Mouse (Mus musculus) frontal cortex, postnatal 36 days (tissue): ENCODE measurements around the gene Fpgs.

ENCODE experiments used
- DNase-seq, 2 experiments: peaks; one replicate each; pipeline ENCODE4 v3.0.0; 2022; ENCODE audit warnings: low spot score in 2 of 2

Fpgs gene

GRCm38 (mm10) chr2:32700966-32701743 lies 2.8 kb downstream of the Fpgs start:
- DNase-seq: no peak

GRCm38 (mm10) chr2:32699680-32700079 lies 4.3 kb downstream of the Fpgs start:
- no peak for DNase-seq

- DNase-seq: no peak
Observed at GRCm38 (mm10) chr2:32694691-32695090, 9.3 kb downstream of the Fpgs start.

GRCm38 (mm10) chr2:32693823-32694411 lies 10.0 kb downstream of the Fpgs start:
- peak; percentile 94 for DNase-seq

- no peak for DNase-seq
Observed at GRCm38 (mm10) chr2:32693282-32693681, 10.7 kb downstream of the Fpgs start.

- no peak for DNase-seq
Observed at GRCm38 (mm10) chr2:32692496-32692895, 11.4 kb downstream of the Fpgs start.

GRCm38 (mm10) chr2:32691041-32691440 lies 12.9 kb downstream of the Fpgs start:
- no peak for DNase-seq

GRCm38 (mm10) chr2:32689420-32689819 lies 14.5 kb downstream of the Fpgs start:
- peak; percentile 89 to 92 for DNase-seq

GRCm38 (mm10) chr2:32687562-32687961 lies 16.4 kb downstream of the Fpgs start:
- no peak for DNase-seq

- DNase-seq: no peak
Observed at GRCm38 (mm10) chr2:32686640-32687039, 17.3 kb downstream of the Fpgs start.

- no peak for DNase-seq
Observed at GRCm38 (mm10) chr2:32685807-32686206, 18.1 kb downstream of the Fpgs start.

GRCm38 (mm10) chr2:32684681-32685428 lies 19.1 kb downstream of the Fpgs start:
- DNase-seq: no peak

GRCm38 (mm10) chr2:32683701-32684100 lies 20.2 kb downstream of the Fpgs start:
- DNase-seq: no peak

- no peak for DNase-seq
Observed at GRCm38 (mm10) chr2:32682721-32683417, 21.1 kb downstream of the Fpgs start.

GRCm38 (mm10) chr2:32681754-32682153 lies 22.2 kb downstream of the Fpgs start:
- DNase-seq: no peak

GRCm38 (mm10) chr2:32680961-32681650 lies 22.8 kb downstream of the Fpgs start:
- DNase-seq: no peak

- DNase-seq: peak; percentile 62 to 74
Observed at GRCm38 (mm10) chr2:32680051-32680451, 23.9 kb downstream of the Fpgs start.

GRCm38 (mm10) chr2:32677683-32678082 lies 26.3 kb downstream of the Fpgs start:
- DNase-seq: no peak

GRCm38 (mm10) chr2:32676821-32677220 lies 27.1 kb downstream of the Fpgs start:
- no peak for DNase-seq

- no peak for DNase-seq
Observed at GRCm38 (mm10) chr2:32673176-32673917, 30.6 kb downstream of the Fpgs start.
